Mouse (Mus musculus): ENCODE data around the gene Tor4a.

GRCm38 (mm10) chr2:25167481-25167880 is 29.2 kb downstream of the Tor4a start:
- TF ChIP-seq POLR2A (IDR thresholded peaks at IDR 0.05; ENCODE audit: insufficient read depth, low read depth, low read length) (no peak), CTCF (IDR thresholded peaks at IDR 0.05; ENCODE audit: insufficient read depth, low read depth, low read length) (no peak)

Data from olfactory bulb, adult 2 months (tissue).